ENCODE assay signal across 9 mouse cellular contexts in genomic region chr13:51071063-51071680, GRCm38 (mm10). TPM values are rescaled to one million over a fixed set of nuclear protein-coding genes. Genes with fewer than 3 reads are reported as not detected.
DNase-seq lines count a peak whose midpoint lies in the region; ATAC-seq lines count a peak whose summit lies in the region.
"Had no signal": no experiment of that assay in that cellular context is flagged by ENCODE, and none has a peak within 500 bp of the region (broad histone marks: within the 10 kb centered on the region; RNA-seq: fewer than 3 reads in every experiment).

No protein-coding gene starts in this region.

- peaks cover 5% of the 10 kb centered on the region; the same call in 1 of the 2 replicates for H3K4me1 ChIP-seq in heart, embryonic 12.5 days (replicated peaks)
- H3K4me1 ChIP-seq in heart, embryonic 15.5 days (replicated peaks): peaks cover 7% of the 10 kb centered on the region; the same call in 1 of the 2 replicates
- no peaks in the 10 kb centered on the region for H3K4me1 ChIP-seq in forebrain, embryonic 16.5 days (replicated peaks; ENCODE audit: control insufficient read depth, insufficient read depth, low read length)

- H3K36me3 ChIP-seq in heart, embryonic 12.5 days: no peaks in the 10 kb centered on the region
- no peaks in the 10 kb centered on the region for H3K36me3 ChIP-seq in heart, embryonic 15.5 days
- no peaks in the 10 kb centered on the region for H3K36me3 ChIP-seq in forebrain, embryonic 16.5 days (ENCODE audit: control insufficient read depth, insufficient read depth)

- ATAC-seq in heart, embryonic 12.5 days (ENCODE audit: insufficient number of reproducible peaks, low FRiP score): no peak
- ATAC-seq in heart, embryonic 15.5 days (replicated peaks; ENCODE audit: insufficient number of reproducible peaks, insufficient read depth, low FRiP score, low read depth): no peak
- ATAC-seq in forebrain, embryonic 16.5 days: no peak

- no peaks in the 10 kb centered on the region for H3K9me3 ChIP-seq in heart, embryonic 12.5 days (replicated peaks)
- no peaks in the 10 kb centered on the region for H3K9me3 ChIP-seq in heart, embryonic 15.5 days (replicated peaks)
- no peaks in the 10 kb centered on the region for H3K9me3 ChIP-seq in forebrain, embryonic 16.5 days (ENCODE audit: control insufficient read depth, low read length)

- peak; percentile 42 for DNase-seq in heart, adult 9 months (ENCODE audit: low spot score in 2 of 2)
- DNase-seq in kidney, postnatal 25 days: peak; percentile 39 to 74
- DNase-seq in naive thymus-derived CD4-positive, alpha-beta T cell, adult 2 months (ENCODE audit: low read depth): peak; percentile 26
- no peak for DNase-seq in thymus, adult 18-20 months
- no peak for DNase-seq in spleen, adult 18-20 months

- H3K27ac ChIP-seq in heart, embryonic 12.5 days (ENCODE audit: poor library complexity, severe bottlenecking): no peak overlapping the region
- 0 out of 2 replicates have a peak overlapping the region, but pooled peaks have one; percentile 15 for H3K27ac ChIP-seq in heart, embryonic 15.5 days
- no peak overlapping the region for H3K27ac ChIP-seq in forebrain, embryonic 16.5 days (ENCODE audit: low read length)

- no peaks in the 10 kb centered on the region for H3K27me3 ChIP-seq in heart, embryonic 12.5 days (replicated peaks)
- no peaks in the 10 kb centered on the region for H3K27me3 ChIP-seq in heart, embryonic 15.5 days
- H3K27me3 ChIP-seq in forebrain, embryonic 16.5 days (replicated peaks; ENCODE audit: control insufficient read depth, insufficient read depth, low read length): no peaks in the 10 kb centered on the region

- no peak overlapping the region for H3K4me3 ChIP-seq in heart, embryonic 12.5 days
- no peak overlapping the region for H3K4me3 ChIP-seq in heart, embryonic 15.5 days
- no peak overlapping the region for H3K4me3 ChIP-seq in forebrain, embryonic 16.5 days (replicated peaks; ENCODE audit: low read length)
- H3K4me3 ChIP-seq: myocyte had no signal

- 74% methylated on average over 11 of the region's 11 CpGs for WGBS in heart, embryonic 12.5 days
- 66% methylated on average over 11 of the region's 11 CpGs for WGBS in heart, embryonic 15.5 days
- 86% methylated on average over 11 of the region's 11 CpGs for WGBS in forebrain, embryonic 16.5 days

- H3K9ac ChIP-seq in heart, embryonic 12.5 days: no peak overlapping the region
- no peak overlapping the region for H3K9ac ChIP-seq in heart, embryonic 15.5 days
- no peak overlapping the region for H3K9ac ChIP-seq in forebrain, embryonic 16.5 days (replicated peaks; ENCODE audit: low read depth, low read length)

- no peak overlapping the region for H3K4me2 ChIP-seq in heart, embryonic 12.5 days
- H3K4me2 ChIP-seq in heart, embryonic 15.5 days: no peak overlapping the region
- no peak overlapping the region for H3K4me2 ChIP-seq in forebrain, embryonic 16.5 days (ENCODE audit: low read length)

RNA-seq across cellular contexts. Expression of gene Spin1, which starts 29.5 kb away (rescaled TPM):
- 63.4 and 68.1 TPM in 2 replicates for polyA plus RNA-seq in heart, embryonic 12.5 days (2016; fragmentation: Nextera tagmentation; extraction: Ambion mirVana)
- 45.1 and 51.6 TPM in 2 replicates for polyA plus RNA-seq in heart, embryonic 15.5 days (2015; fragmentation: Nextera tagmentation; extraction: Ambion mirVana)
- 192 and 204 TPM in 2 replicates for polyA plus RNA-seq in forebrain, embryonic 16.5 days (2015; fragmentation: Nextera tagmentation; extraction: Ambion mirVana)

Comparison
In these comparisons a context has a peak if more than half of its experiments do, and no peak if none do; other contexts are left out.
1. DNase-seq: peak in heart, adult 9 months (2 of 2), kidney, postnatal 25 days (2 of 2) and naive thymus-derived CD4-positive, alpha-beta T cell, adult 2 months (single experiment); none in thymus, adult 18-20 months (0 of 2) and spleen, adult 18-20 months (0 of 2).